Mouse (Mus musculus) G1E (cell line): ENCODE measurements around the gene Lpin2. TPM values are rescaled to one million over a fixed set of nuclear protein-coding genes. Genes with fewer than 3 reads are reported as not detected.

Experiments
- ATAC-seq: 2 replicates; pipeline ENCODE4 v1.8.0; 2016; ENCODE audit warnings: mild to moderate bottlenecking; ENCODE audit not compliant: insufficient number of reproducible peaks, poor library complexity, low FRiP score, severe bottlenecking; ENCODE audit errors: extremely low read depth
- DNase-seq: peaks from one replicate; pipeline ENCODE4 v3.0.0; 2012; ENCODE audit warnings: low spot score
- H3K27me3 ChIP-seq: 2 replicates; pipeline ENCODE4 v1.6.1; 2012; ENCODE audit warnings: mild to moderate bottlenecking, low read length, inconsistent platforms; ENCODE audit not compliant: insufficient read depth
- H3K36me3 ChIP-seq: replicated peaks from 2 replicates; pipeline ENCODE3; 2012; ENCODE audit warnings: mild to moderate bottlenecking, inconsistent platforms
- H3K4me1 ChIP-seq: 2 replicates; pipeline ENCODE4 v1.6.1; 2012; ENCODE audit warnings: low read depth, low read length, inconsistent platforms, mixed read lengths; ENCODE audit not compliant: insufficient read depth
- H3K4me3 ChIP-seq: 2 replicates; pipeline ENCODE4 v1.5.1; 2012; ENCODE audit warnings: low read depth, mild to moderate bottlenecking, inconsistent platforms, low read length, moderate library complexity, mixed read lengths
- H3K9me3 ChIP-seq: replicated peaks from 2 replicates; pipeline ENCODE4 v1.6.1; 2012; ENCODE audit warnings: inconsistent platforms
- CTCF ChIP-seq: IDR thresholded peaks from 2 replicates; pipeline ENCODE4 v1.5.1; 2012; ENCODE audit warnings: low read depth, low read length, inconsistent platforms, mixed read lengths
- GATA1 ChIP-seq: IDR thresholded peaks from 2 replicates; pipeline ENCODE4 v1.6.1; 2012; ENCODE audit warnings: borderline replicate concordance, low read length, inconsistent platforms, mixed read lengths
- GATA2 ChIP-seq: IDR thresholded peaks from 2 replicates; pipeline ENCODE4 v1.6.1; 2012; ENCODE audit warnings: low read depth, low read length, inconsistent platforms, borderline replicate concordance
- POLR2AphosphoS5 ChIP-seq: IDR thresholded peaks from 2 replicates; pipeline ENCODE4 v1.6.1; 2012; ENCODE audit warnings: low read depth, low read length, inconsistent platforms; ENCODE audit not compliant: insufficient replicate concordance
- TAL1 ChIP-seq: conservative IDR thresholded peaks from 2 replicates; pipeline ENCODE4 v1.6.1; 2012; ENCODE audit warnings: low read depth, low read length, inconsistent platforms, mixed read lengths
- polyA plus RNA-seq: library from polyadenylated mRNA; stranded (reverse); fragments of >175 nt; gene quantifications from 2 replicates; pipeline ENCODE4 v1.2.3, GENCODE M21; 2012
- total RNA-seq, 2 experiments: library from RNA; stranded (forward) in 1 of 2; stranded (reverse) in 1 of 2; fragments of 200-1000 nt in 1 of 2; fragments of >200 nt in 1 of 2; fragmentation: Nextera tagmentation in 1 of 2; gene quantifications; 2 replicates each; pipeline ENCODE4 v1.2.3; 2014 to 2017

Gene Lpin2
- total and polyA plus RNA-seq, 3 experiments = 44.3 to 169 (median 155) TPM

DNA sequence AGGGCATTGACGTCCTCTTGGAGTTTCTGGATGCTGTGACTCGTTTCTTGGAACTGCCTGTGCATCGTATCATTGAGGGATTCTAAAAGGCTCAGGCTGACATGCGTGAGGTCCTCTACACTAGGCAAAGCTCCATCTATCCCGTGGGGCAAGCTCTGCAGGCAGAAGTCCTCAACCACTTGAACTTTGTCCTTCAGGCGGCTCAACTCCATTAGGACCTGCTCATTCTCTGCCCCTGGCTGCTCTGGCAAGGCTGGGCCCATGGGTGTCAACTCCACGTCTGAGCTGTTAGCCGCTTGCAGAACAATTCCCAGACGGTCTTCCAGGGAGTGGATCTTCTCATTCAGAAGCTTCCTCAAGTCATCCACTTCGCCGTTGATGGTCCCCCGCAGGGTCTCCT lies 91.5 kb downstream of the Lpin2 start:
- DNase-seq (no peak), ATAC-seq (no peak)
- Histone ChIP-seq H3K4me3 (no peak overlapping the region), H3K36me3 (peaks cover 74% of the 10 kb centered on the region), H3K4me1 (peaks cover 8% of the 10 kb centered on the region), H3K27me3 (no peaks in the 10 kb centered on the region; the same call in 1 of the 2 replicates), H3K9me3 (no peaks in the 10 kb centered on the region)
- no peak for TF ChIP-seq CTCF
- no peak for TF ChIP-seq GATA2
- TF ChIP-seq POLR2AphosphoS5 = no peak
- TF ChIP-seq TAL1 = no peak
- no peak for TF ChIP-seq GATA1

DNA sequence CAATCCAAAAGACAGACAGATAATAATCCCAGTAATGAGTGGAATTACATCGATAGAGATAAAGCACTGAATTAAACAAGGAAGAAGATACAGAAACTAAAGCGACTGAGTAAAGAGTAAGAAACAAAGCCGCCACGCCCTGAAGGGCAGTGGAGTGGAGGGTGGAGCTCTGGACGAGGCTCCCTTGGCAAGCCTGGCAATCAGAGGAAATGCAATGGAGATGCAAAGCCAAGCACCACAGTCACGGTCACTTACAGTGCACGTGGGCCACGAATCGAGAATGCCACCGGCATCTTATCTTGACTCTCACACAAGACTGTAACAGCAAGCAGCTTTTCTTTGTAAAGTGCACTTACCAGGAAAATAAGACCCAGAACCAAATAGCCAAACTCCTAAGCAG lies 94.4 kb downstream of the Lpin2 start:
- Histone ChIP-seq H3K4me1 (peaks cover 4% of the 10 kb centered on the region), H3K36me3 (peaks cover 66% of the 10 kb centered on the region)

DNA sequence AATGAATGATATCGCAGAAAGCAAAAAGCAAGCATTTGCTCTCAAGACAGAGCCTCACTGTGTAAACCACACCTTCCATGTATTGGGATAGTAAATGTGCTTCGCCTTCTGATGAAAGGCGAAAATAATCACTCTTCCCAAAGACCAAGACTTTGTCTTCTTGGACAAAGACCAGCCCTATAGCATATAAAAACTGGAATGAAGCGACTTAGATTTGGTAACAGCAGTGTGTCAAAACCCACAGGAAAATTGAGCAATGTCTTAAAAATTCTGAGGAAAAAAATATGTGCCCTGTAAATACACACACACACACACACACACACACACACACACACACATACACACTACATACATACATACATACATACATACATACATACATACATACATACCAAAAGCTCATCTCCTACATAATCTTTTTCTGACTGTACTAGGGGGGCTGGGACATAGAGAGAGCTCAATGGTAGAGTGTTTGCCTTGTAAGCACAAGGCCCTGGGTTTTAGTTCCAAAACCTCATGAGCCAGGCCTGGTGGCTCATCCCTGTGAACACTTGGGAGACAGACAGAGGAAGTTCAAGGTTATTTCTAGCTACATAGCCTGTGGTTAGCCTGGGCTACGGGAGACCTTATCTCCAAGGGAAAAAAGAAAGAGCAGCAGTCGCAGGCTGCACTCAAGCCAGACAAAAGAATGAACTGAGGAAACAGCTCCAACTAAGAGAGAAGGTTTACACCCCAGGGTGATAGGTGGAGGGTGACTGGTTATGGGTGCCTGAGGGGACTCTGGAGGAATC lies 95.5 kb downstream of the Lpin2 start:
- peaks cover 2% of the 10 kb centered on the region; the same call in 1 of the 2 replicates for H3K4me1 ChIP-seq
- H3K4me3 ChIP-seq = no peak overlapping the region
- H3K36me3 ChIP-seq = peaks cover 64% of the 10 kb centered on the region
- TF ChIP-seq POLR2AphosphoS5 (no peak), GATA1 (no peak), CTCF (no peak), TAL1 (no peak), GATA2 (no peak)
- ATAC-seq (no peak), DNase-seq (no peak)
- H3K9me3 ChIP-seq = no peaks in the 10 kb centered on the region
- no peaks in the 10 kb centered on the region; the same call in 1 of the 2 replicates for H3K27me3 ChIP-seq

More for the DNA sequence above, 94.4 kb downstream of the Lpin2 start:
- ATAC-seq = no peak
- DNase-seq = no peak
- Histone ChIP-seq H3K27me3 (no peaks in the 10 kb centered on the region; the same call in 1 of the 2 replicates), H3K4me3 (no peak overlapping the region), H3K9me3 (no peaks in the 10 kb centered on the region)
- TF ChIP-seq GATA1 = no peak

DNA sequence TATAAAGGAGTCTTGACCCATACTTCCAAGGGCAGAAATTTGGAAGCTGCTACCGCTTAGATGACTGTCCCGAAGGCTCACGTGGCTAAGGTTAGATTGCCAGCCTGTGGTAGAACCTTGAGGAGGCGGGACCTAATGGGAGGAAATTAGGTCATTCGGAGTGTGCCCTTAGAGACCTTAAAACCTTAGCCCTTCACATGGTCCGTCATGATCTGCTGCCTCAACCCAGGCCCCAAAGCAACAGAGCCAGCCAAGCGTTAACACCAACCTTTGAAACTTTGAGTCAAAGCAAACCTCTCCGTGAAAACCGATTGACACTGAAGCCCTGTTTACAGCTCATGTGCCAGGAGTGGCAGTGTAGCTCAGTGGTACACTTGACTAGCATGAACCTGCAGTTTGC lies 100.4 kb downstream of the Lpin2 start:
- H3K36me3 ChIP-seq = peaks cover 70% of the 10 kb centered on the region
- DNase-seq (no peak), ATAC-seq (no peak)
- no peak overlapping the region for H3K4me3 ChIP-seq
- H3K27me3 ChIP-seq = no peaks in the 10 kb centered on the region; the same call in 1 of the 2 replicates
- no peaks in the 10 kb centered on the region for H3K9me3 ChIP-seq
- H3K4me1 ChIP-seq = peaks cover 29% of the 10 kb centered on the region
- TF ChIP-seq GATA1 (no peak), POLR2AphosphoS5 (no peak), GATA2 (no peak), CTCF (no peak), TAL1 (no peak)

DNA sequence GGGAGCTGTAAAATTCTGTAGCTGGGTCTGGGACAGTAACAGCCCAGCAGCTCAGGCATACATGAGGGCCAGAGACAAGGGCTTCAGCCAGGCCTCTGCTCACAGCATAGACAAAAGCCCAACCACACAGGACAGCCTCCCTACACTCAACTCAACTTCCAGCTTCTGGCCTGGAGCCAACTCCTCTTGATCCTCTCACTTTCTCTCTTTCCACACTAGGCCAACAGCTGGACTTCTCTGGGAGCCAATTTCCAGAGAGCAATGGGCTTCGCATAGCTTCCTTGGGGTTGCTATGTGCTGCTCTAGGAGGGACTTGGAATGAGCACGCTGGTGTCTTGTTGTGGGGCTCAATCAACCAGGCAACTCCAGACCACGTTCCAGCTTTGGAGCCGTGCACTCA lies 100.9 kb downstream of the Lpin2 start:
- TF ChIP-seq GATA2 (no peak), CTCF (no peak), TAL1 (no peak), POLR2AphosphoS5 (no peak), GATA1 (no peak)
- Histone ChIP-seq H3K27me3 (no peaks in the 10 kb centered on the region; the same call in 1 of the 2 replicates), H3K4me3 (no peak overlapping the region), H3K36me3 (peaks cover 71% of the 10 kb centered on the region), H3K4me1 (peaks cover 34% of the 10 kb centered on the region), H3K9me3 (no peaks in the 10 kb centered on the region)
- ATAC-seq (no peak), DNase-seq (no peak)

DNA sequence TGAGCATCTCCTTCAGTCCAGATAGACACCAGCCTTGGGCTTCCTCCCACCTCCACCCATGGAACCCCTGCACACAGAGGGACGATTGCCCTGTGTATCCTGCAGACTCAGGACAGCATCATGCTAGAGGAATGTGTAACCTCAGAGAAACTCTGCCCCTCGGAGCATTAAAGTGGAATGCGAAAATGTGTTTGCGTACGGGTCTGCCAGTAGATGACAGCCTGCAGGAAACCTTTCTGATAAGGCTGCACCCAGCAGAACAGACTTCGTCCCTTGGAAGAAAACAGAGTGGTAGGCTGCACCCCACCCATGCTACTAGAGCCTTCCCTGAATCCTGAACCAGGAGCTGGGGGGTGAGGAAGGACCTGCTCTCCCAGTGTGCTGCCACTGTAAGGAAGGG lies 102.5 kb downstream of the Lpin2 start:
- peaks cover 64% of the 10 kb centered on the region for H3K36me3 ChIP-seq
- no peaks in the 10 kb centered on the region; the same call in 1 of the 2 replicates for H3K27me3 ChIP-seq
- TF ChIP-seq GATA2 (no peak), POLR2AphosphoS5 (no peak), CTCF (no peak), TAL1 (no peak), GATA1 (no peak)
- H3K4me1 ChIP-seq = peaks cover 46% of the 10 kb centered on the region
- ATAC-seq (no peak), DNase-seq (no peak)
- no peak overlapping the region for H3K4me3 ChIP-seq
- H3K9me3 ChIP-seq = no peaks in the 10 kb centered on the region

DNA sequence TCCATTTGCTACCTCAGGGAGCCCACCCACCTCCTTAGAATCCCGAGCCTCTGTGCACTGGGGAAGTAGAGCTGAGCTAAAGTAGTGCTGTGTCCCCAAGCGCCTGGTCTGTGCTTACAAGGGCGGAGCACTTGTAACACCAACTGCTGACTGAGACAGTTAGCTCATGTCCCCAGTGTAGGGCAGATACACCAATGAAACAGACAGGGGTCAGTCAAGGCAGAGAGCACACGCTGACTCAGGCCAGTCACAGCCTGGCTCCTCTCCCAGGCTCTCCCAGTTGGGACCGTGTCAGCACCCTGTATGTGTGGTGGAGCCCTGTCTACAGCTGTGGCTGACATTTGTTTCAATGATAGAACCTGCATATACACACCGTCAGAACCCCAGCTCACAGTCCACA lies 103.6 kb downstream of the Lpin2 start:
- Histone ChIP-seq H3K4me3 (no peak overlapping the region), H3K9me3 (no peaks in the 10 kb centered on the region), H3K36me3 (peaks cover 61% of the 10 kb centered on the region), H3K4me1 (peaks cover 52% of the 10 kb centered on the region), H3K27me3 (no peaks in the 10 kb centered on the region; the same call in 1 of the 2 replicates)
- ATAC-seq = peak; percentile 58; the same call in 1 of the 2 replicates
- DNase-seq = peak; percentile 36
- TF ChIP-seq GATA2 = no peak
- no peak for TF ChIP-seq CTCF
- no peak for TF ChIP-seq POLR2AphosphoS5
- TF ChIP-seq TAL1 = no peak
- TF ChIP-seq GATA1 = no peak
